Mouse (Mus musculus) lung, postnatal 0 days (tissue): ENCODE measurements at regions not wholly inside any gene's neighbourhood (a gene's known extent, or its start where the extent isn't known, plus 50 kb on each side); places are given as distances from the start of the nearest gene placed in this dataset.

Source experiments
- CTCF ChIP-seq: IDR thresholded peaks from 2 replicates; pipeline ENCODE4 v1.5.1; 2016; ENCODE audit warnings: antibody characterized with exemption, mild to moderate bottlenecking
- EP300 ChIP-seq: IDR thresholded peaks from 2 replicates; pipeline ENCODE4 v1.6.1; 2016; ENCODE audit warnings: antibody characterized with exemption, mild to moderate bottlenecking, control low read depth

- no peak for TF ChIP-seq CTCF
- TF ChIP-seq EP300 = no peak
Observed at GRCm38 (mm10) chr13:48022958-48023615, 237.9 kb upstream of the Id4 start.
